Mouse (Mus musculus) hindbrain, embryonic 12.5 days (tissue): ENCODE measurements around the gene Cmtr1. TPM values are rescaled to one million over a fixed set of nuclear protein-coding genes. Genes with fewer than 3 reads are reported as not detected.
A peak's percentile ranks its signal among the peaks of the same experiment; 100 is the strongest.

ENCODE experiments used
- ATAC-seq: fragments of 200-750 bp; cut with Nextera tagmentation; 2 replicates; pipeline ENCODE4 v1.8.0; 2017; ENCODE audit warnings: moderate TSS enrichment; ENCODE audit not compliant: low FRiP score
- H3K27ac ChIP-seq: fragments of 300-500 bp; sonication (generic); 2 replicates; pipeline ENCODE4 v1.5.1; 2016; ENCODE audit warnings: mild to moderate bottlenecking
- H3K27me3 ChIP-seq: fragments of 300-500 bp; sonication (generic); 2 replicates; pipeline ENCODE4 v1.6.1; 2016; ENCODE audit warnings: mild to moderate bottlenecking
- H3K36me3 ChIP-seq: fragments of 300-500 bp; sonication (generic); 2 replicates; pipeline ENCODE4 v1.6.1; 2016; ENCODE audit warnings: mild to moderate bottlenecking
- H3K4me1 ChIP-seq: fragments of 300-500 bp; sonication (generic); 2 replicates; pipeline ENCODE4 v1.6.1; 2016
- H3K4me2 ChIP-seq: fragments of 300-500 bp; sonication (generic); replicated peaks from 2 replicates; pipeline ENCODE4 v1.6.1; 2016; ENCODE audit warnings: mild to moderate bottlenecking
- H3K4me3 ChIP-seq: fragments of 300-500 bp; sonication (generic); 2 replicates; pipeline ENCODE4 v1.5.1; 2016; ENCODE audit warnings: mild to moderate bottlenecking
- H3K9ac ChIP-seq: fragments of 300-500 bp; sonication (generic); 2 replicates; pipeline ENCODE4 v1.6.1; 2016; ENCODE audit warnings: mild to moderate bottlenecking, moderate library complexity
- H3K9me3 ChIP-seq: fragments of 300-500 bp; sonication (generic); replicated peaks from 2 replicates; pipeline ENCODE4 v1.6.1; 2016; ENCODE audit warnings: mild to moderate bottlenecking
- WGBS: fragments of 180-500 bp; shearing (Covaris S2); methylation state at CpG from one replicate; pipeline ENCODE4 v1.1.7; 2016; 5-methylcytosine and 5-hydroxymethylcytosine counted together
- polyA plus RNA-seq: library from polyadenylated mRNA; unstranded; fragments of >200 nt; fragmentation: Nextera tagmentation; extraction: Ambion mirVana; gene quantifications from 2 replicates; pipeline ENCODE4 v1.2.1, GENCODE M21; 2016

Gene Cmtr1
- polyA plus RNA-seq, 1 experiment from 2014 or later, result 141 TPM

GRCm38 (mm10) chr17:29692827-29693226 lies 32.4 kb downstream of the Cmtr1 start:
- no peaks in the 10 kb centered on the region for H3K4me1 ChIP-seq
- no peak overlapping the region for H3K4me2 ChIP-seq
- H3K9ac ChIP-seq, result no peak overlapping the region
- H3K9me3 ChIP-seq, result no peaks in the 10 kb centered on the region
- peaks cover 75% of the 10 kb centered on the region for H3K36me3 ChIP-seq
- no peak overlapping the region for H3K27ac ChIP-seq
- WGBS, result 94% methylated on average over 2 of the region's 2 CpGs
- no peaks in the 10 kb centered on the region for H3K27me3 ChIP-seq
- no peak for ATAC-seq
- H3K4me3 ChIP-seq, result no peak overlapping the region

DNA sequence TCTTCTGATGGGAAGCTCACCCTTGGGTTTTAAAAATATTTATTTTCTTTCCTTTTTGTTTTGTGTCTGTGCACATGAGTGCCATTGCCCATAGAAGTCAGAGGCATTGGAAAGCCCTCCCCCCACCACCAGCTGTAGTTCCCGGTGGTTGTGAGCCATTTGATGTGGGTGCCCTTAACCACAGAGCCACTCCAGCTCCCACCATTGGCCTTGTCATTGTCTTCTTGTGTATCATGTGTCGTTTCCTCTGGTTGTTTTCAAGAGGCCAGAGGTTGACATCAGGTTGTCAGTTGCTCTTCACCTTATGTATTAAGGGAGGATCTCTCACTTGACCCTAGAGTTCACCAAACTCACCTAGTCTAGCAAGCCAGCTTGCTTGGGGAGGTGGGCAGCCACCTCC lies 33.2 kb downstream of the Cmtr1 start:
- Histone ChIP-seq H3K4me2 (no peak overlapping the region), H3K27ac (no peak overlapping the region), H3K27me3 (no peaks in the 10 kb centered on the region), H3K4me1 (no peaks in the 10 kb centered on the region), H3K9ac (no peak overlapping the region), H3K4me3 (no peak overlapping the region), H3K36me3 (peaks cover 77% of the 10 kb centered on the region), H3K9me3 (no peaks in the 10 kb centered on the region)
- WGBS, result 78% methylated on average over 2 of the region's 2 CpGs
- ATAC-seq, result no peak

- 82% methylated on average over 4 of the region's 4 CpGs for WGBS
- H3K27ac ChIP-seq, result no peak overlapping the region
- no peak overlapping the region for H3K4me2 ChIP-seq
- H3K4me1 ChIP-seq, result no peaks in the 10 kb centered on the region
- no peak overlapping the region for H3K4me3 ChIP-seq
- no peaks in the 10 kb centered on the region for H3K27me3 ChIP-seq
- no peaks in the 10 kb centered on the region for H3K9me3 ChIP-seq
- H3K36me3 ChIP-seq, result peaks cover 81% of the 10 kb centered on the region
- H3K9ac ChIP-seq, result no peak overlapping the region
- ATAC-seq, result no peak
Observed at GRCm38 (mm10) chr17:29694516-29694915, 34.1 kb downstream of the Cmtr1 start.

GRCm38 (mm10) chr17:29696940-29697339 lies 36.5 kb downstream of the Cmtr1 start:
- ATAC-seq, result no peak
- Histone ChIP-seq H3K4me1 (no peaks in the 10 kb centered on the region), H3K36me3 (peaks cover 82% of the 10 kb centered on the region), H3K27ac (no peak overlapping the region), H3K4me2 (no peak overlapping the region), H3K27me3 (no peaks in the 10 kb centered on the region), H3K9ac (no peak overlapping the region), H3K9me3 (no peaks in the 10 kb centered on the region), H3K4me3 (no peak overlapping the region)
- 98% methylated on average over 8 of the region's 8 CpGs for WGBS

DNA sequence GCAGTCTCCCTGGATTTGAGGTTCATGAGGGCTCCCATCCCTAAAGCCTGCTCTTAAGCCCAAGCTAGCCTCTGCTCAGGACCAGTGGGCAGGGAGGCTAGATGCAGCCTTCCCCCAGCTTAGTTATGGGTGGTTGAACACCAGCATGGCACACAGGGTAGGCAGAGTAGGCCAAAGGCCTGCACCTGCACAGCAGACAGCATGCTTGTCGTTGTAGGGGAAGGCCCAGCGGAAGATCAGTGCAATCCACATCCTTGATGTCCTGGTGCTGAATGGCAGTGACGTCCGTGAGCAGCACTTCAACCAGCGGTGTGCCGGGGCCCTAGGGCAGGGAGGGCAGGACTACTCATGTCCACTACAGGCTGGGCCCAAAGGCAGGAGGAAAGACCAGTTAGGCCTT lies 38.0 kb downstream of the Cmtr1 start:
- Histone ChIP-seq H3K4me3 (no peak overlapping the region), H3K4me1 (peaks cover 8% of the 10 kb centered on the region), H3K27ac (no peak overlapping the region), H3K9ac (no peak overlapping the region), H3K9me3 (no peaks in the 10 kb centered on the region), H3K4me2 (no peak overlapping the region), H3K36me3 (peaks cover 96% of the 10 kb centered on the region), H3K27me3 (no peaks in the 10 kb centered on the region)
- 89% methylated on average over 6 of the region's 6 CpGs for WGBS
- ATAC-seq, result no peak

- ATAC-seq, result no peak
- no peaks in the 10 kb centered on the region for H3K9me3 ChIP-seq
- WGBS, result 90% methylated on average over 7 of the region's 7 CpGs
- no peaks in the 10 kb centered on the region for H3K27me3 ChIP-seq
- H3K27ac ChIP-seq, result no peak overlapping the region
- peaks cover 8% of the 10 kb centered on the region for H3K4me1 ChIP-seq
- no peak overlapping the region for H3K9ac ChIP-seq
- no peak overlapping the region for H3K4me2 ChIP-seq
- no peak overlapping the region for H3K4me3 ChIP-seq
- H3K36me3 ChIP-seq, result peaks cover 87% of the 10 kb centered on the region
Observed at GRCm38 (mm10) chr17:29700573-29700972, 40.2 kb downstream of the Cmtr1 start.

DNA sequence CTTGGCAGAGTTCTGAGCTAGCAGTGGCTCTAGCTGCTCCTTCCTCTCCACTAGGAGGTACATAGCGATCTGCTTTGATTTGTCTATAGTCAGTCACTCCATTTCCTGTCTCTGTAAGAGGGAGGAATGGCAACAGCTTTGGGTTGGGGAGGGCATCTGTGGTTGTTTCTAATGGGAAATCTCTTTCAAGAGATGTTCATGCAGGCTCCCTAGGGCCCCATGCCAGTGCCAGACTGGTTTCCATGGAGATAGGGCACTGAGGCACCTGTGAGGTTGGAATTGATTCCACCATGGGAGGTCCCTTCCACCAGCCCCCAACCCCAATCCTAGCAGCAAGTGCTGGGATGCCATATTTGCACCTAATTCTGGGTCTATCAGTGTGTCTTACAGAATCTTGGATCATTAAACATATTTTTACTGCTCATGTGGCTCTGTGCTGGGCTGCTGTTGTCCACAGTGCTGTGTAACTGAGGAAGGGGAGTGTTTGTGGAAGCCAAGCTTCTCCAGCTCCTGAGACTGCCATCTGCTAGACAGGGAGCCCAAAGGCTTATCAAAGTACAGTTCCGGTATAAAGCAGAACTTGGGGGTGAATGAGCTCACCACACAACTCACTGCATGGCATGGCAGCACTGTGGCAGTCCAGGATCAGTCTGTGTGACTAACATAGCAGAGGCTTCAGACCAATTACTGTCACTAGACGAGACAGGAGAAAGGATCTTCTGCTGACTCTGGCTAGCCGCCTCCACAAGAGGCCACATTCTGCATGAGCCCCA lies 42.7 kb downstream of the Cmtr1 start:
- H3K27me3 ChIP-seq, result no peaks in the 10 kb centered on the region
- peaks cover 29% of the 10 kb centered on the region for H3K4me1 ChIP-seq
- H3K9ac ChIP-seq, result no peak overlapping the region
- no peak for ATAC-seq
- no peak overlapping the region for H3K4me3 ChIP-seq
- no peaks in the 10 kb centered on the region for H3K9me3 ChIP-seq
- no peak overlapping the region for H3K4me2 ChIP-seq
- no peak overlapping the region for H3K27ac ChIP-seq
- H3K36me3 ChIP-seq, result peaks cover 64% of the 10 kb centered on the region
- WGBS, result 80% methylated on average over 4 of the region's 4 CpGs

GRCm38 (mm10) chr17:29704781-29705180 lies 44.4 kb downstream of the Cmtr1 start:
- ATAC-seq, result peak; percentile 76
- Histone ChIP-seq H3K9me3 (no peaks in the 10 kb centered on the region), H3K4me2 (no peak overlapping the region), H3K36me3 (peaks cover 48% of the 10 kb centered on the region), H3K27ac (no peak overlapping the region), H3K27me3 (no peaks in the 10 kb centered on the region), H3K4me1 (peaks cover 46% of the 10 kb centered on the region), H3K9ac (no peak overlapping the region), H3K4me3 (no peak overlapping the region)
- 18% methylated on average over 3 of the region's 3 CpGs for WGBS

DNA sequence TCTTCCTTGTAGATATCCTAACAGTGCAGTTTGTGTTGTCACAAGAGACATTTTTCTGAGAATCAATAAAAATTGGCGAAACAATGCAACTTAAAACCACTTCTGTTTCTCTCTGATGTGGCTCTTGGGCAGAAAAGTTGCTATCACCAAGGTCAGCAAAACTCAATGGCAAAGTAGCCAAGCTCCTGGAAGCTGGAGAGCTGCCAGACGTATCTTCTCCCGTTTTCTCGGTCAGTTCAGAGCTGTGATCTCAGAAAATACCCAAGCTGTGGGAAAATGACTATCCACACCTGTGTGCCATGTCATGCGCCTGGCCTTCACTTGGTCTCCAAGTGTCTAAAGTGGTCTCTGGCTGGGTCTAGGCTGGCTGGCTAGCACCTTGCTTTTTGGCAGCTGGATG lies 45.5 kb downstream of the Cmtr1 start:
- ATAC-seq, result no peak
- no peak overlapping the region for H3K4me3 ChIP-seq
- H3K27ac ChIP-seq, result no peak overlapping the region
- H3K4me2 ChIP-seq, result no peak overlapping the region
- H3K9me3 ChIP-seq, result no peaks in the 10 kb centered on the region
- H3K9ac ChIP-seq, result no peak overlapping the region; the same call in 1 of the 2 replicates
- peaks cover 37% of the 10 kb centered on the region for H3K36me3 ChIP-seq
- no peaks in the 10 kb centered on the region for H3K27me3 ChIP-seq
- WGBS, result 86% methylated on average over 5 of the region's 5 CpGs
- peaks cover 57% of the 10 kb centered on the region for H3K4me1 ChIP-seq

- no peak for ATAC-seq
- Histone ChIP-seq H3K27ac (peak overlapping the region; percentile 26; the same call in 1 of the 2 replicates), H3K4me1 (peaks cover 69% of the 10 kb centered on the region)
Observed at GRCm38 (mm10) chr17:29706981-29707545, 46.7 kb downstream of the Cmtr1 start.

GRCm38 (mm10) chr17:29708783-29709182 lies 48.4 kb downstream of the Cmtr1 start:
- Histone ChIP-seq H3K4me1 (peaks cover 69% of the 10 kb centered on the region), H3K27me3 (no peaks in the 10 kb centered on the region), H3K4me2 (no peak overlapping the region), H3K36me3 (peaks cover 9% of the 10 kb centered on the region), H3K9me3 (no peaks in the 10 kb centered on the region), H3K9ac (peak overlapping the region; percentile 29; the same call in 1 of the 2 replicates), H3K4me3 (no peak overlapping the region), H3K27ac (no peak overlapping the region)
- no peak for ATAC-seq
- WGBS, result 74% methylated on average over 5 of the region's 5 CpGs

More at GRCm38 (mm10) chr17:29706981-29707545, 46.7 kb downstream of the Cmtr1 start:
- Histone ChIP-seq H3K36me3 (peaks cover 25% of the 10 kb centered on the region), H3K9me3 (no peaks in the 10 kb centered on the region), H3K9ac (peak overlapping the region; percentile 14; the same call in 1 of the 2 replicates), H3K4me2 (no peak overlapping the region), H3K27me3 (no peaks in the 10 kb centered on the region), H3K4me3 (no peak overlapping the region)
- WGBS, result 47% methylated on average over 5 of the region's 5 CpGs

DNA sequence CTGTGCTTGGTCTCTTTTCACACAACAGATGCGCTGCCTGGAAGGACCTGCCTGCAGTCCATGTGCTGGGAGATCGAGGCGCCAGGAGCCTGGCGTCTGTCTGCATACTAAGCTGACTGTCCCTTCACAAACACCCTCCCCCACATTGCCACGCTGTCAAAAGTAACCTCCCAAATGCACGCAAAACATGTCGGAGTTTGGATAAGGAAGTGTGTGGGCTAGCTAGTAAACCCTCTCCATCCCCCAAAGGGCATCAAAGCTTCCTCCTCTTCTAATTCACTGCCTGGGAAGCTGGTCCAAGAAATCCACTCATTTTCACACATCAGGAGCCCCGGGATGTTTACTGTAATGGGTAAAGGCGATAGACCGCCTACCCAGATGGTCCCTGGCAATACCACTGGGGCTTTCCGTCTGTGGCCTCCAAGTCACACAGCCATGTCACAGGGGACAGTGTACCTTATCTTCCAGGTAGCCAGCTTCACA lies 50.2 kb downstream of the Cmtr1 start:
- Histone ChIP-seq H3K27ac (peak overlapping the region; percentile 26; the same call in 1 of the 2 replicates), H3K36me3 (no peaks in the 10 kb centered on the region), H3K4me3 (no peak overlapping the region), H3K9ac (0 out of 2 replicates have a peak overlapping the region, but pooled peaks have one; percentile 10), H3K9me3 (no peaks in the 10 kb centered on the region), H3K4me1 (peaks cover 69% of the 10 kb centered on the region), H3K4me2 (no peak overlapping the region), H3K27me3 (no peaks in the 10 kb centered on the region)
- no peak for ATAC-seq
- 63% methylated on average over 11 of the region's 11 CpGs for WGBS
